Mouse (Mus musculus) brain, embryonic 18.5 days (tissue): ENCODE measurements around the gene Thsd4.

Experiments used
- DNase-seq: peaks from one replicate; pipeline ENCODE4 v3.0.0-alpha.2; 2012; ENCODE audit warnings: low read depth, low spot score

Thsd4 gene

DNA sequence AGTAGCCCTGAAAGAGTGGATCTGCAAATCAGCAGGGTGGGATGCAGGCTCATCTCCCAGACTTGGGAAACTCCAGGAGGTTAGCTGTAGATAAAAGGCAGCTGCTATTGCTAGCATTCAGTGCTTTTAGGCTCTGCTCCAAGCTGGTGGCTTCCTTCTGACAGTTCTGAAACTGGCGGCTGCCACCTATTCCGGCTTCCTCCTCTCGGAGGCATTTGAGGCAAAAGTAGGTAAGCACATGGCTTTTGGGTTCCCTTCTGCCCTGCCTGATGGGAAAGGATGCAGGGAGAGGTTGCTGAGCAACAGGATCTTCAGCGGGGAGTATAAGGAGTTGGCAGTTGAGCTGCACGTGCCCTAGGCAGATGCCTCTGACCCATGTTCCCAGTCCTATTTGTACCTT lies 65.2 kb downstream of the Thsd4 start:
- no peak for DNase-seq

DNA sequence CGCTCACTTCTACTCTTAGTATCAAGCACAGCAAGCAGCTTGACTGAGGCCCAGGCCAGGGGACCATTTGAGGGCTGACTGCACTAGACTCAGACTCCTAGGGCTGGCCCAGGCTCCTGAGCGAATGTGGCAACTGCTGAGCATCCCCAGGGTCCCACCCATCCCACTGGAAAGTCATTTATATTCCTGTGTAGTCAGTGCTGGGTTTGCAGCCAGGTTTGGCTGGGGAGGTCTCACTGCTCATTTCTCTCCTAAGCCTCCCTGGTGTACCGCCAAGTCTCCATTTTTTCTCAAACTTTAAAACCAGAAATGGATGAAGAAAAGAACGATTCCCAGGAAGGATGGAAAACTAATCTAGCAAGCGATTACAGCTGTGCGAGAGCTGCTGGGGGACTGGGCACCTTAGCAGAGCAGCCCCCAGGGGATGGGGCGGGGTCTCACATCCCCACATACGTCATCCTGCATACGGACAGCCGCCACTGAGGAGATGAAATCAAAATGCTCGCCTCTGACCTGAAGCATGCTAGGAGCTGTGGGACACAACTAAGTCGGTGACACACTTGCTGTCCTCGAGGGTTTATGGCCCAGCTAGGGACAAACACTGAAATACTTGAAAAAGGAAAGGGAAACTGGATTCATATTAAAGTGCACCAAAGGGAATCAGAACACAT lies 67.3 kb downstream of the Thsd4 start:
- DNase-seq: no peak

DNA sequence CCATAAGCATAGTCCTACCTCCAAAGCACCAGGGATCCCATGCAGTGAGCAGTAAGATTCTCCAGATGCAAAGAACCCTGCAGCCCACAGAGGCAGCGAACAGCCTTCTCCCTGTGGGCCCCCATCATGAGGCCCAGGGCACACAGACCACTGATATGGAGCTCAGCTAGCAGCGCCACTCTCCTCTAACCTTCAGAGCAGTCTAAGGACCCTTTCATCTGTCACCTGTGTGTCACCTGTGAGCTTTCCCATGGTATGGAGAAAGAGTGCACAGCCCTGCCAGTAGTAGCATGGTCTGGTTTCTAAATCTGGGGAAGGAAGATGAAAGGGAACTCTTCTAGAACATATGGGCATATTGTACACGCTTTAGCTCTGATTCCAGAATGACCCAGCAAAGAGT lies 72.3 kb downstream of the Thsd4 start:
- DNase-seq: no peak

DNA sequence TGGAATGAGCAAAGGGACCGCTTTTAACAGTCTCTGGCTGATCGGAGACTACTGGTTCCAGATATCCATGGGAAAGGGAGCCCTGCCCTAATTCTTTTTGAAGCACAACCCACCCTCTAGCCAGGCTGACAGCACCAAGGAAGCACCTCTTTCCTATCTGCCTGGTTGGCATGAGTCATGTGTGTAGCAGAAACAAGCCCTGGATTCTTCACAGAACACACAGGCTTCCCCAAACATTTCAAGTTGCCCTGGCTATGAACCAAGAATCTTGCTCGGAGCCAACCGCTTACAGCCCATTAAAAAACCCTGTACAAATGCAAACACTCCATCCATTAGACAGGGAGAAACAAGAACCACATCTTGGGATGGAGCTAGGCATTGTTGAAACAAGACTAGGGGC lies 76.0 kb downstream of the Thsd4 start:
- DNase-seq: no peak

DNA sequence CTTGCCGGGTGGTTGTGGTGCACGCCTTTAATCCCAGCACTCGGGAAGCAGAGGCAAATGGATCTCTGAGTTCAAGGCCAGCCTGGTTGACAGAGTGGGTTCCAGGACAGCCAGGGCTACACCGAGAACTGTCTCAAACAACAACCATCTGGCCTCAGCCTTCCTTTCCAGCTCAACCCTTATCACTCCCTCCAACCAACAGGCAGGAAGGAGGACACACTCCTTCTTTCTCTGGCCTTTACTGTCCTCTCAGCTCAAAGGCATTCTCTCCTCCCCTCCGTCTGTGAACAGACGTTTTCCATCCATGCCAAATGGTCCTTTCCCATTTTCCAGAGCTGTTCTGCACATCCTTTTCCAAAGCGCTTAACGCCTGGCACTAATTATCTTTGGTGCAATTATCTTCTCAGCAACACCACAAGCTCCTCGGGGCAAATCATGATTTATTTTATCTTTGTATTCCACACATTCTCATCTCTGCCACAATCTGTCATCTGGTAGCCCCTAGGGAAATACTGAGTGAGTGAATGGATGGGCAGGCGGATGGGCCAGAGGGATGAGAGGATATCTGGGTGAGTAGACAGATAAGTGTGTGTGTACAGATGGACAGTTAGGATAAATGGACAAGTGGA lies 80.5 kb downstream of the Thsd4 start:
- DNase-seq: no peak

DNA sequence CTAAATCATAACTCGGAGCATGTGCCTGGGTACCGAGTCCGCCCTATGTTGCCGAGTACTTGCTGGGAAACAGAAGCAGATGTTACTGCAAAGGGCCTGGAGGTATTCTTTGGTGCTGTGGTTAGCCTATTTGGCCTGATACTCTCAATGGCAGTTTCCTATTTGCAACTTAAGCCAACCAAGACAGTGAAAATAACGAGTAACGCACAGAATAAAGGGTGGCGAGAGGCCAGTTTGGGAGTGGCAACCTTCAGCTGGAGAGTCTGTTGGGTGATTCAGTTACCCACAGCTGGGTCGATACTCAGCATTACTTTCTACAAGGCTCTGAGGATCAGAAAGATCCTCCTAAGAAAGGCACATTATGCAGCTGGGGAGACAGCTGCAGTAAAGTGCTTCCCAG lies 81.3 kb downstream of the Thsd4 start:
- DNase-seq: no peak

DNA sequence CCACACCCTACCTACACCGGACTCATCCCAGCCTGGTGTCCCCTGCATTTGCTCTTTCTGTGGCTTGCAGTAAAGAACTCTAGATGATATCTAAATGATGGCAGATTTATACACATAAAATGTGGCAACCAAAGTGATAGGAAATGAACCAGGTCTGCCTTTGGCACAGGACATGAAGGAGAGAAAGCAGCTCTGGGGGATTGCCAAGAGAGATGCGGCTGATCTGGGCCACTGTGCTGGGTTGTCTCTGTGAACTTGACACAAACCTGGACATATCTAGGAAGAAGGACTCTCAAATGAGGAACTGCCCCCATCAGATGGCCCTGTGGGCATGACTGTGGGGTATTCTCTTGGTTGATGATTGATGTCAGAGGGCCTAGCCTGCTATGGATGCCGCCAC lies 85.6 kb downstream of the Thsd4 start:
- DNase-seq: no peak

DNA sequence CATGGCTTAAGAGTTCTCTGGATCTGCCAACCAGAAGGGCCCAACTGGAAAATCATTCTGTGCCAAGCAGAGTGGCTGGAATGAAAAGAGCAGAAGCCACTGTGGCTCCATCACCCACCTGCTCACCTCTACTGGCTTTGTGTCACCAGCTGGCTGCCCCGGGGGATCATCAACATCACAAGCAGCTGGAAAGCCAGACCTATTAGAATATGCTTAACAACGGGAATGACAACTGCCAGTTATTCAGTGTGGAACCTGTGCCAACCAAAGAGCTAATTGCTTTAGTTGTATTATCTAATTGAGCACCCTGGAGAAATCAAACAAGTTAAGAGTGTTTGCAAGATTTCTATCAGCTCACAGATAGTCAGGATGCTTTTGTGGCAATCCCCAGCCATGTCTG lies 87.8 kb downstream of the Thsd4 start:
- DNase-seq: no peak

DNA sequence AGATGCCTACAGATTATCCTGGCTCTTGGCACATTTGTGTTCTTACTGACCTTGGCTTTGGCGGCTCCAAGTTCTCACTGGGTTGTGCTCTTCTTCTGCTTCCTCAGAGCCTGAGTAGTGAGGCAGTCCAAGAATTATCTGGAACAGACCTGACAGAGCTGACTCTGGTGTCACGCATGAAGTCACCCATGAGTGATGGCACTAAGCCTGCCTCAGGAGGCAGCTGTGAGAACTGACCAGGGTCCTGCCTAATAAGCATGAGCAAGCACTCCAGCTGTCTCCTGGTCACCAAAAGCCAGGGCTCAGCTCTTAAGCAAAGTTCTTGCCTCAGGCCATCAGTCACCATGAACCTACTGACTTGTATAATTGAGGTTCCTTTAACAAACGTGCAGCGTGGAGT lies 89.9 kb downstream of the Thsd4 start:
- no peak for DNase-seq

DNA sequence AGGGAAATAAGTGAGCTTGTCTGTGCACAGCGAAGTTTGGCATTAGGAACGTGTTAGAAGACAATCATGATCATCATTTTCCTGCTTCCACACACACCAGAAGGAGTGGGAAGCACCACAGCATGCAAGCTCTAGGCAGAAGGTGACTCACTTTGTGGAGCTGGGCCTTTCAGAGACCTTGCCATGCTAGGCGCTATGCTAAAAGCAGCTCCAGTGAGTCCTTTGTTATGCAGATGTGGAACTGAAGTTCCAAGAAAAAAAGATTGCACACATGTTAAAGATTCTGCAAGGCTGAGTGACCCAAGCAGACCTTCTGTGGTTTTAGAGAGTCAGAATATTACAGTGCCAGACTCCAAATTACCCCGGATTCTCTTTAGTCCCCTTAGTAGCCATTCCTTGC lies 91.8 kb downstream of the Thsd4 start:
- no peak for DNase-seq

DNA sequence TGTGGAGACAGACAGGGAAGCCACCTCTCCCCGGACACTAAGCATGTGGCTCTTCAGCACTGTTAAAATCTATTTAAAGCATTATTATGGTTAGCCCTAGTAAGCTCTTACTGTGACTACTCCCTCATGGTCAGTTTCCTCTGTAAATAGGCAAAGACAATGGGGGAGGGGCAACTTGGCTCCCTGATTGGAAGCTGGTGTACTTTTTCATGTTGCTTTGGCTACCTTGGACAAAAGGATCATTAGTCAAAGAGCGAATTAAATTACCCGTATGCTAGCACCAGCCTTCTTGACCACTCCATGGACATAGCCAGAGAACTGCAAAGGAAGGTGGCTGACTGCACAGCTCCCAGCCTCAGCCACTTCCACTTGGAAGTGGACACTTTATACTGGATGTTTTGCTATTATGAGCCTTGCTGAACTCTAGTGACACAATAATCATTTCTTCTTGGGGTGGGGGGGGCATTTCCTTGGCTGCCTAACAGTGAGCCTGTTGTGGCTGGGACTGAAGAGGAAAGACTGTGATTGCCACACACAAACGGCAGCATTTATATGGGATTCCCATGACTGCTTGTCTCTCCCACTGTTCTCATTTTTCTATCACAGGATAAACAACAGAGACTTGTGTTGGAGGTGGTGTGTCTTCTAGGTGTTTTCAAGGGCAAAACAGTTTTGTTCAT lies 107.6 kb downstream of the Thsd4 start:
- no peak for DNase-seq

DNA sequence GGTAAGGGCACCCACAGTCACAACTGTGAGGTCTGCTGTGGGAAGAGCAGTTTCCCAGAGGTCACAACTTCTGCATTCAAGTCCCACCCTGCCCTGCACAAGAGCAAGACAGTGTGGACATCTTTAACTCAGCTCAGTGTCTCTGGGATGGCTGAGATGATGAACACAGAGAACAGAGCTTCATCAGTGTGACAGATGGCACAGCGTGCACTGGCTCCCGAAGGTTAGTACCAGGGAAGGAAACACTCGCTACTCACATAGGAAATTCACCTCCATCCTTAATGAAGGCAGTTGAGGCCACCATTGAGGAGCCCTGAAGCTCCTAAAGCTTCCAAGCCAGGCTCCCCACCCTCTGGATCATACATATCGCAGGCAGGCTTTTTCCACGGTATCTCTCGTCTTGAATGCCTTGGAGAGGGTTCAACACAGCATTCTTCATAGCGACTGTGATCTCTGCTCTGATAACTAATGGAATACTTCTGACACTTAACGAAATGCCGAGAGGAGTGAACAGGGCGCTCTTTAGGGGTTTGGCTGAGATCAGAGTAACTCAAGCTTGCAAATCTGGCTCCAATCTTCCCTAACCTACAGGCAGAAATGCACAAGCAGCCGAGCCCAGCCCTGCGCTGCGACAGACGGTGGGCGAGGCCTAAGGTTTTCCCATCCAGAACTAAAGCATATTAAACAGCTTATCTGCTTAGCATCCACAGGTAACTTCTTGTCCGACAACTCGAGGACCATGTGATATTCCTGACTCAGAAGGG lies 110.8 kb downstream of the Thsd4 start:
- no peak for DNase-seq

DNA sequence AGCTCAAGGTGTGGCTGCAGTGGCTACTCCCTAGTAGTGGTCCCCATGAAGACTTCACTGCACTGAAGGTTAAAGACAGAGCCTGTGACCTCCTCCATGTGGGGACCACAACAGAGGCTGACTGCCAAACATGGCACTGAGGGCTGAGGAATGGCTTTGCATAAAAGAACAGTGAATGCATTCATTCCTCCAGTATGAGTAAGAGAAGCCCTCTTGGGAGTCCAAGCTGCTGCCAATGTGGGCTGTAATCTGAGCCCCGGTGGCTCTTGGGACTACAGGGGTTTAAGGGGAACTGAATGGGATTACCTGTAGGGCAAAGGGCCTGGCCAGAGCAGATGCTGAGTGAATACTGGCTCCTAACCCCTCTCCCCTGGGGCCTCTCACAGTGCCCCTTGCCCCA lies 114.5 kb downstream of the Thsd4 start:
- no peak for DNase-seq

DNA sequence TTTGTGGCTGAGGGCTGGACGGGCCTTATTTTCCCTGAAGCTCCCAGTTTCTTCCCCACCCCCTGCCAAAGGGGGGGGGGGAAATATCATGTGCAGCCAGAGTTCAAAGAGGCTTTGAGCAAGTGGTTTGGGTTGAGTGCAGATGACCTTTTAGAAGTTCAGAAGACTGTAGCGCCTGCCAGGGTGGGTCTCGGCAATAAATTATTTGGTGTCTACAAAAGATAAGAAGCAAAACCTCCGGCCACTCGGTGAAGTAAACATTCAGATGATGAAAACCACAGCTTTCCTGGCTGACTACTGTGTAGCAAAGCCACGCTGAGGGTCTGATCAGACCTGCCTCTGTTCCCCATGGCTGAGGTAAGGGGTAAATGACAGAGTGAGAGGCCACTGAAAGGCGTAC lies 116.1 kb downstream of the Thsd4 start:
- DNase-seq: no peak

DNA sequence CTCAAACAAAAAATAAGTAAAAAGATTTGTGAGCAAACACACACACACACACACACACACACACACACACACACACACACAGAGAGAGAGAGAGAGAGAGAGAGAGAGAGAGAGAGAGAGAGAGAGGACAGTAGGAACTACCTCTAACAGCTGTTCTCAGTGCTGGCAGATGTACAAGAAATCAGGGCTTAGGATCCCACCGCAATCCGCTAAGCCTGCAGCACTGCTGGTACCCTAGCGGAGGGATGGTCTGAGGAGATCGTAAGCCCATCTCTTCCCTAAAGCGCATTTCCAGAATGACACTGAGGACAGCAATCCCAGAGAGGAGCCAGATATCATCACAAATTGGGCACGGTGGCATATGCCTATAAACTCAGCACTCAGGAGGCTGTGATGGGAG lies 119.2 kb downstream of the Thsd4 start:
- DNase-seq: no peak

DNA sequence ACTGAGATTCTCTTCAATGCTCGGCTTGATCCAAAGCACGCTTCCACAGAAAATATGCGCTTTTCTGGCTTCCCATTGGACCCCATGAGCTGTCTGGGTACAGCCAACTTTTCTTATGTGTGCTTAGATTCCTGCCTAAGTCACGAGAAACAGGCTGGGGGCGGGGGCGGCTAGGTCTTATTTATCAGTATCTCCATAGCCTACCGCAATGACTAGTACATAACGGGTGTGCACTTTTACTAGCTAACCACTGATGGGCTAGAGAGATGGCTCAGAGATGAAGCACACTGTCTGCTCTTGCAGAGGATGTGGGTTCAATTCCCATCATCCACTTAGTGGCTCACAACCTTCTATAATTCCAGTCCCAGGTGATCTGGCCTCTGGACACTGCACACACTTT lies 121.8 kb downstream of the Thsd4 start:
- no peak for DNase-seq

DNA sequence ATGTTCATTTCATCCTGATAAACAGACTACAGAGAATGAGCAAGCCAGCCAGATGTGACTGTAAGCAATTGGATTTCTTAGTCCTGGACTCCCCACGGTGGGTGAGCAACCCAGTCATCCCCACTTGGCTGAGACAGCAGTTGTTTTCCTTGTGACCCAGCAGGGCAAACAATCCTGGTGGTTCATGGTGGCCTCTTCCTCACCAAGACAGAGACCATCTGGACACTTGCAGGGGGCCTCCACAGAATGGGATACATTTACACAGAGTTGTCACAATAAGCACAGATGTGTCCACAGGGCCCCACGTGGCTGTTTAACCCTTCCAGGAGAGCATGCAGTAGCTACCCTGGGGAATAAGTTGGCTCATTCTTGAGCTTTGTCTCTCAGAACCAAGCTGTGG lies 123.8 kb downstream of the Thsd4 start:
- DNase-seq: no peak

DNA sequence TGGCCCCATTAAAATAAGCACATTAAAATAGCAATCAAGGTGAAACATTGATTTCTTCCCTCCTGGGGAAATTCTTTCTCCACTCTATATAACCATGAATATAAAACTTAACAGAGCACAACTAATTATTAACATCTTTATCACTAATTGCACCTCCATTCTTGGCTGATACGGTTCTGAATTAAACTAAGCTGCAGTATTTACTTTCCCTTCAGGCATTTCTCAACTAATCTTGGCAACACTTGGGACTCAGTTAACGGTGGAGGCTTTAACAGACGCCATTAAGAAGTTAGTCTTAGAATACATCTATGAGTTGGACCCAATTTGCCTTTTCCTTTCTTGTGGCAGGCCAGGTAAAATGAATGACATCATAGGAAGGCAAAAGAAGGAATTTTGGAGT lies 125.8 kb downstream of the Thsd4 start:
- DNase-seq: no peak

DNA sequence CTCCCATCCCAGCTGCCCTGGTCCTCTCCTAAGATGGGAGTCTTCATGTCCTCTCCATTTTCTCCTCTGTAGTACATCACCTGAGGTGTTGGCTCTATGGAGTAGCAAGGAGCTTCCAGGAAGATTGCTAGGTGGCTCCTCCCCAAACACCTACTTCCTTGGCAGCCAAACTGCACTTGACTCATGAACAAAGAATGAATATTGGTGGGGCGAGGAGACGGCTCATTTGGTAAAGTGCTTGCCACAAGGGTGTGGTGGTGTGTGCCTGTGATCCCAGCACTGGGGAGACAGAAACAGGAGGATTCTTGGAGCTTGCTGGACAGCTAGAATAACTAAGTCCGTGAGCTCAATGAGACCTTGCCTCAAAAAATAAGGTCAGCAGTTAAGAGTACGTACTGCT lies 128.9 kb downstream of the Thsd4 start:
- no peak for DNase-seq

DNA sequence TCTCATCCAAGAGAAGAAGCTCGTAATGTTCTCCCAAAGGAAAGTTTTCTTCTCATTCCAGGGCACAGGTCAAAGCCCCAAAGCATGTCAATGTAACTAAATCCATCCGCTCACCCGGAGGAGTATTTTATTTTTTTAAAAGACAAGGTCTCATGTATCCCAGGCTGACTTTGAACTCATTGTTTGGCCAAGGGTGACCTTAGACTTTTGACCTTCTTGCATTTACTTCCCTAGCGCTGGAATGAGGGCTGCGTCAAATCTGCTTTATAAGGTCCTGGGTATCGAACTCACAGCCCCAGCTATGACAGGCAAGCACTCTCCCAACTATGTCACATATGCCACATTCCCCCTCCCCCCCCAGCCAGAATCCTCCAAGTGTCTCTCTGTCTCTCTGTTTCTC lies 137.1 kb downstream of the Thsd4 start:
- DNase-seq: no peak

DNA sequence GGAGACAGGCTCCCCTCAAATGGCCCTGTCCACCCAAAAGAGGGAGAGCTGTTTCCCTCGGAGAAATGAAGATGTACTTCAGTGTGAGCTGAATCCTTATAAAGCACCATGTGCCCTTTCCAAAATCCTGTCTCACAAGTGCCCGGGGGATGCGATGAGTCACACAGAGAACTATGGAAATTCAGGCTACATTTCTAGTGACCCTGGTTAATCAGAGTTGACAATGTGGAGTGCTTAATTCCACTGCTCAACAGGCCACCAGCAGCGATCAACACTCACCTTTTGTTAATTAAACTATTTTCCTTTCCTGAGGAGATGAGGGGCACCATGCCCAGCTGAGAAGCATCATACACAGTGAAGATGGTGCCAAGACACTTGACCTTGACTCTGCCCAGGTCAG lies 138.9 kb downstream of the Thsd4 start:
- no peak for DNase-seq

DNA sequence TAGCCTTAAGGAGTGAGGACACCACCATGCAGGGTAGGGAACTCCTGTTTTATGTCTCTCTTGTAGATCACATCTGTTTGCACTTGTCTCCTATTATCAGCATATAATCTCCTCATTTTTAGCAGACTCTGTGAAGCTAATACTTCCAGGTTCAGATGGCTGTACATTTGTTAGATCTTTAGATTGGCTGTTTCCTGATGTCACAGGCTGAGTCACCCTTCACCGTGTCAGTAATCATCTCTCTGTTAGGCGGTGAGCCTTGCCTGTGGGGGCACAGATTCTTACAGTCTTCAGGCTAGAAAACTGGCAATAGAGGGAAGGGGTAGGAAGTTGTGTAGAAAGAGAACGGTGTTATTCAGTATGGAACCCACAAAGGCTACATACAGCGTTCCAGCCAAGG lies 139.3 kb downstream of the Thsd4 start:
- DNase-seq: no peak

DNA sequence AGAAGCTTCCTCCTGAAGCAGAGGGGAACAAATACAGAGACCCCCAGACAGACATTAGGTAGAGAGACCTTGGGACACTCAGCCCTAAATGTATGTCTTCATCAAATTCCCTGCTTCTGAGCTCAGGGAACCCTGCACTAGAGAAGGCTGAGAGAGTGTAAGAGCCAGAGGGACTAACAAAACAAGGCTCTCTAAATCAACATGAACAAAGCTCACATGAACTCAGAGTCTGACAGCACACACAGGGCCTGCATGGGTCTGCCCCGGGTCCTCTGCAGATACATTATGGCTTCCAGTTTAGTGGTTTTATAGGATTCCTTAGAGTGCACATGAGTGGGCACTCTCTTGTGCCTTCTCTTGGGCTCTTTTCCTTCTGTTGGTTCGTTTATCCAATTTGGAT lies 140.8 kb downstream of the Thsd4 start:
- no peak for DNase-seq
